Mouse (Mus musculus): ENCODE results near the gene Sat1.

GRCm38 (mm10) chrX:155208671-155209070 is 7.6 kb downstream of the Sat1 start:
- TF ChIP-seq MAX (IDR thresholded peaks at IDR 0.05; ENCODE audit: low read depth), result no peak
- TF ChIP-seq REST (IDR thresholded peaks at IDR 0.05; ENCODE audit: insufficient read depth, insufficient read length), result no peak
- no peak for TF ChIP-seq SRF (IDR thresholded peaks at IDR 0.05; ENCODE audit: control insufficient read depth, insufficient read length, low read depth)
- no peak for TF ChIP-seq POLR2A (IDR thresholded peaks at IDR 0.05; ENCODE audit: insufficient read length, low read depth)
- TF ChIP-seq USF1 (IDR thresholded peaks at IDR 0.05; ENCODE audit: low read depth), result no peak
- TF ChIP-seq TCF3 (IDR thresholded peaks at IDR 0.05; ENCODE audit: insufficient read length, low read depth), result no peak
- no peak for TF ChIP-seq CEBPB (IDR thresholded peaks at IDR 0.05; ENCODE audit: insufficient read depth, poor library complexity, severe bottlenecking)
